22 mouse cellular contexts compared by ENCODE assay signal in genomic region chr11:69689891-69690290, GRCm38 (mm10). TPM values are rescaled to one million over a fixed set of nuclear protein-coding genes. Genes with fewer than 3 reads are reported as not detected.
A peak's percentile ranks its signal among the peaks of the same experiment; 100 is the strongest.
DNase-seq lines count a peak whose midpoint lies in the region; ATAC-seq and TF ChIP-seq lines count a peak whose summit lies in the region.
"Had no signal": no experiment of that assay in that cellular context is flagged by ENCODE, and none has a peak within 500 bp of the region (broad histone marks: within the 10 kb centered on the region; RNA-seq: fewer than 3 reads in every experiment).

No protein-coding gene starts in this region.

- WGBS in hindbrain, embryonic 10.5 days = 97% methylated on average over 1 of the region's 1 CpGs
- WGBS in hindbrain, embryonic 16.5 days = 100% methylated on average over 1 of the region's 1 CpGs
- 100% methylated on average over 1 of the region's 1 CpGs for WGBS in midbrain, embryonic 10.5 days
- 92% methylated on average over 1 of the region's 1 CpGs for WGBS in midbrain, postnatal 0 days
- 90% methylated on average over 1 of the region's 1 CpGs for WGBS in lung, adult 2 months

- no peak overlapping the region for H3K4me2 ChIP-seq in hindbrain, embryonic 16.5 days (ENCODE audit: low read length)
- H3K4me2 ChIP-seq in midbrain, postnatal 0 days (ENCODE audit: low read depth, low read length, poor library complexity, severe bottlenecking) = no peak overlapping the region
- H3K4me2 ChIP-seq: embryonic facial prominence, embryonic 13.5 days; forebrain, embryonic 15.5 days; heart, embryonic 12.5 days; limb, embryonic 15.5 days; liver, embryonic 15.5 days; neural tube, embryonic 15.5 days had no signal

- no peak for DNase-seq in hindbrain, embryonic 10.5 days (ENCODE audit: low spot score)
- DNase-seq in midbrain, embryonic 10.5 days (ENCODE audit: low spot score) = no peak
- DNase-seq in midbrain, postnatal 0 days (ENCODE audit: low spot score) = no peak
- peak; percentile 67 for DNase-seq in ZHBTc4 (ENCODE audit: low read depth, low spot score)
- no peak for DNase-seq in neural tube, embryonic 10.5 days (ENCODE audit: extremely low spot score, low spot score)
- DNase-seq in lung, adult 2 months = no peak
- DNase-seq: adrenal gland, postnatal 25 days; cerebellum, adult 2 months; heart, postnatal 4 days; lung, postnatal 10 days; midbrain, embryonic 14.5 days had no signal

- TF ChIP-seq POLR2A in lung, adult 2 months (IDR thresholded peaks at IDR 0.05; ENCODE audit: borderline replicate concordance, extremely low read depth, low read depth, low read length) = no peak

- H3K9me3 ChIP-seq in hindbrain, embryonic 10.5 days = no peaks in the 10 kb centered on the region
- no peaks in the 10 kb centered on the region for H3K9me3 ChIP-seq in hindbrain, embryonic 16.5 days (ENCODE audit: control insufficient read depth, low read length)
- no peaks in the 10 kb centered on the region for H3K9me3 ChIP-seq in midbrain, embryonic 10.5 days (replicated peaks)
- no peaks in the 10 kb centered on the region for H3K9me3 ChIP-seq in midbrain, postnatal 0 days (ENCODE audit: low read length)
- H3K9me3 ChIP-seq: embryonic facial prominence, embryonic 13.5 days; forebrain, embryonic 15.5 days; G1E; heart, embryonic 12.5 days; limb, embryonic 15.5 days; liver, embryonic 15.5 days; neural tube, embryonic 15.5 days had no signal

- H3K4me1 ChIP-seq in hindbrain, embryonic 10.5 days (replicated peaks) = peaks cover 22% of the 10 kb centered on the region
- H3K4me1 ChIP-seq in hindbrain, embryonic 16.5 days (ENCODE audit: control insufficient read depth, insufficient read depth, low read depth, low read length) = peaks cover 7% of the 10 kb centered on the region; the same call in 1 of the 2 replicates
- peaks cover 24% of the 10 kb centered on the region for H3K4me1 ChIP-seq in midbrain, embryonic 10.5 days
- no peaks in the 10 kb centered on the region; the same call in 1 of the 2 replicates for H3K4me1 ChIP-seq in midbrain, postnatal 0 days (ENCODE audit: insufficient read depth, low read length)
- peaks cover 23% of the 10 kb centered on the region for H3K4me1 ChIP-seq in lung, adult 2 months (ENCODE audit: control insufficient read depth, insufficient read depth, low read length)

- no peak for TF ChIP-seq CTCF in midbrain, postnatal 0 days (IDR thresholded peaks at IDR 0.05)
- no peak for TF ChIP-seq CTCF in lung, adult 2 months (IDR thresholded peaks at IDR 0.05; ENCODE audit: insufficient read depth, low read length)

- H3K4me3 ChIP-seq in hindbrain, embryonic 10.5 days = no peak overlapping the region
- H3K4me3 ChIP-seq in hindbrain, embryonic 16.5 days (ENCODE audit: low read length) = no peak overlapping the region
- no peak overlapping the region for H3K4me3 ChIP-seq in midbrain, embryonic 10.5 days
- no peak overlapping the region for H3K4me3 ChIP-seq in midbrain, postnatal 0 days (ENCODE audit: low read depth, low read length)
- no peak overlapping the region for H3K4me3 ChIP-seq in lung, adult 2 months (replicated peaks; ENCODE audit: extremely low read depth, low read depth, low read length)
- H3K4me3 ChIP-seq: embryonic facial prominence, embryonic 13.5 days; forebrain, embryonic 15.5 days; heart, embryonic 12.5 days; limb, embryonic 15.5 days; liver, embryonic 15.5 days; myocyte; neural tube, embryonic 15.5 days had no signal

- peak overlapping the region; percentile 23; the same call in 1 of the 2 replicates for H3K27ac ChIP-seq in hindbrain, embryonic 10.5 days
- H3K27ac ChIP-seq in hindbrain, embryonic 16.5 days (ENCODE audit: low read depth, low read length) = no peak overlapping the region
- peak overlapping the region; percentile 23; the same call in 1 of the 2 replicates for H3K27ac ChIP-seq in midbrain, embryonic 10.5 days (replicated peaks)
- H3K27ac ChIP-seq in midbrain, postnatal 0 days (ENCODE audit: low read depth, low read length) = no peak overlapping the region
- H3K27ac ChIP-seq: embryonic facial prominence, embryonic 13.5 days; forebrain, embryonic 15.5 days; hindbrain, postnatal 0 days; limb, embryonic 15.5 days; liver, embryonic 15.5 days; neural tube, embryonic 15.5 days had no signal

- ATAC-seq in hindbrain, embryonic 16.5 days = no peak
- no peak for ATAC-seq in midbrain, postnatal 0 days (ENCODE audit: low FRiP score)
- ATAC-seq: forebrain, embryonic 15.5 days; hindbrain, postnatal 0 days had no signal

- H3K27me3 ChIP-seq in hindbrain, embryonic 10.5 days (ENCODE audit: insufficient read depth, poor library complexity, severe bottlenecking) = 0 out of 2 replicates have a peak, but pooled peaks cover 11% of the 10 kb centered on the region
- no peaks in the 10 kb centered on the region; the same call in 1 of the 2 replicates for H3K27me3 ChIP-seq in hindbrain, embryonic 16.5 days (replicated peaks; ENCODE audit: control insufficient read depth, insufficient read depth, low read length)
- peaks cover 20% of the 10 kb centered on the region; the same call in 1 of the 2 replicates for H3K27me3 ChIP-seq in midbrain, embryonic 10.5 days (ENCODE audit: low read depth, poor library complexity, severe bottlenecking)
- H3K27me3 ChIP-seq in midbrain, postnatal 0 days (ENCODE audit: insufficient read depth, low read length) = no peaks in the 10 kb centered on the region
- H3K27me3 ChIP-seq: embryonic facial prominence, embryonic 13.5 days; forebrain, embryonic 15.5 days; heart, embryonic 12.5 days; limb, embryonic 15.5 days; neural tube, embryonic 15.5 days had no signal

- H3K9ac ChIP-seq in hindbrain, embryonic 16.5 days (ENCODE audit: low read depth, low read length) = no peak overlapping the region
- H3K9ac ChIP-seq in midbrain, postnatal 0 days (replicated peaks; ENCODE audit: low read length, poor library complexity, severe bottlenecking) = no peak overlapping the region
- H3K9ac ChIP-seq: embryonic facial prominence, embryonic 13.5 days; forebrain, embryonic 15.5 days; heart, embryonic 12.5 days; limb, embryonic 15.5 days; liver, embryonic 15.5 days; neural tube, embryonic 15.5 days had no signal

- H3K36me3 ChIP-seq in hindbrain, embryonic 10.5 days = no peaks in the 10 kb centered on the region
- no peaks in the 10 kb centered on the region for H3K36me3 ChIP-seq in hindbrain, embryonic 16.5 days (ENCODE audit: control insufficient read depth, insufficient read depth, low read length)
- no peaks in the 10 kb centered on the region for H3K36me3 ChIP-seq in midbrain, embryonic 10.5 days
- no peaks in the 10 kb centered on the region for H3K36me3 ChIP-seq in midbrain, postnatal 0 days (ENCODE audit: insufficient read depth, low read length)
- H3K36me3 ChIP-seq: embryonic facial prominence, embryonic 13.5 days; forebrain, embryonic 15.5 days; G1E; heart, embryonic 12.5 days; liver, embryonic 15.5 days; neural tube, embryonic 15.5 days had no signal

RNA-seq across cellular contexts. Expression of gene Tnfsf13, which starts 4.3 kb away (rescaled TPM):
- polyA plus RNA-seq in hindbrain, embryonic 10.5 days (2016; fragmentation: Nextera tagmentation; extraction: Ambion mirVana) = 0.14 and 0.30 TPM in 2 replicates
- polyA plus RNA-seq in hindbrain, embryonic 16.5 days (2015; fragmentation: Nextera tagmentation; extraction: Ambion mirVana) = 0.53 and 0.77 TPM in 2 replicates
- 0.11 and 0.30 TPM in 2 replicates for polyA plus RNA-seq in midbrain, embryonic 10.5 days (2016; fragmentation: Nextera tagmentation; extraction: Ambion mirVana)
- 0.27 and 0.57 TPM in 2 replicates for total RNA-seq in midbrain, postnatal 0 days (2014; rRNA removed)
- polyA plus RNA-seq in midbrain, postnatal 0 days (2015; fragmentation: Nextera tagmentation; extraction: Ambion mirVana) = 0.96 and 1.1 TPM in 2 replicates
- 16.2 and 21.3 TPM in 2 replicates for polyA plus RNA-seq in lung, adult 2 months (2012; rRNA removed)
- total RNA-seq: G1E had no signal
- polyA plus RNA-seq: G1E had no signal

RNA-seq across cellular contexts. Expression of gene Tnfsf12, which starts 5.8 kb away (rescaled TPM):
- polyA plus RNA-seq in hindbrain, embryonic 10.5 days (2016; fragmentation: Nextera tagmentation; extraction: Ambion mirVana) = 2.2 and 2.3 TPM in 2 replicates
- polyA plus RNA-seq in hindbrain, embryonic 16.5 days (2015; fragmentation: Nextera tagmentation; extraction: Ambion mirVana) = 4.4 and 5.6 TPM in 2 replicates
- 1.2 and 1.4 TPM in 2 replicates for polyA plus RNA-seq in midbrain, embryonic 10.5 days (2016; fragmentation: Nextera tagmentation; extraction: Ambion mirVana)
- total RNA-seq in midbrain, postnatal 0 days (2014; rRNA removed) = 4.7 and 6.2 TPM in 2 replicates
- 4.3 and 4.5 TPM in 2 replicates for polyA plus RNA-seq in midbrain, postnatal 0 days (2015; fragmentation: Nextera tagmentation; extraction: Ambion mirVana)
- 84.2 and 98.8 TPM in 2 replicates for polyA plus RNA-seq in lung, adult 2 months (2012; rRNA removed)
- total RNA-seq: common myeloid progenitor, adult 5-6 weeks; G1E had no signal
- polyA plus RNA-seq: G1E had no signal

RNA-seq across cellular contexts. Expression of gene Tnfsfm13, which starts 6.0 kb away (rescaled TPM):
- 0.82 and 0.85 TPM in 2 replicates for polyA plus RNA-seq in hindbrain, embryonic 10.5 days (2016; fragmentation: Nextera tagmentation; extraction: Ambion mirVana)
- polyA plus RNA-seq in hindbrain, embryonic 16.5 days (2015; fragmentation: Nextera tagmentation; extraction: Ambion mirVana) = 1.6 and 2.0 TPM in 2 replicates
- polyA plus RNA-seq in midbrain, embryonic 10.5 days (2016; fragmentation: Nextera tagmentation; extraction: Ambion mirVana) = 1.0 and 1.3 TPM in 2 replicates
- 1.3 and 1.8 TPM in 2 replicates for total RNA-seq in midbrain, postnatal 0 days (2014; rRNA removed)
- polyA plus RNA-seq in midbrain, postnatal 0 days (2015; fragmentation: Nextera tagmentation; extraction: Ambion mirVana) = 1.2 and 1.9 TPM in 2 replicates
- 12.7 and 20.0 TPM in 2 replicates for polyA plus RNA-seq in lung, adult 2 months (2012; rRNA removed)
- total RNA-seq: G1E had no signal
- polyA plus RNA-seq: G1E had no signal

RNA-seq across cellular contexts. Expression of gene Senp3, which starts 8.0 kb away (rescaled TPM):
- polyA plus RNA-seq in hindbrain, embryonic 10.5 days (2016; fragmentation: Nextera tagmentation; extraction: Ambion mirVana) = 116 and 122 TPM in 2 replicates
- polyA plus RNA-seq in hindbrain, embryonic 16.5 days (2015; fragmentation: Nextera tagmentation; extraction: Ambion mirVana) = 89.8 and 104 TPM in 2 replicates
- 112 and 114 TPM in 2 replicates for polyA plus RNA-seq in midbrain, embryonic 10.5 days (2016; fragmentation: Nextera tagmentation; extraction: Ambion mirVana)
- total RNA-seq in midbrain, postnatal 0 days (2014; rRNA removed) = 81.7 and 89.2 TPM in 2 replicates
- 70.3 and 74.0 TPM in 2 replicates for polyA plus RNA-seq in midbrain, postnatal 0 days (2015; fragmentation: Nextera tagmentation; extraction: Ambion mirVana)
- polyA plus RNA-seq in lung, adult 2 months (2012; rRNA removed) = 43.6 and 55.0 TPM in 2 replicates

RNA-seq across cellular contexts. Expression of gene Eif4a1, which starts 17.7 kb away (rescaled TPM):
- 740 and 935 TPM in 2 replicates for polyA plus RNA-seq in hindbrain, embryonic 10.5 days (2016; fragmentation: Nextera tagmentation; extraction: Ambion mirVana)
- polyA plus RNA-seq in hindbrain, embryonic 16.5 days (2015; fragmentation: Nextera tagmentation; extraction: Ambion mirVana) = 382 and 471 TPM in 2 replicates
- polyA plus RNA-seq in midbrain, embryonic 10.5 days (2016; fragmentation: Nextera tagmentation; extraction: Ambion mirVana) = 710 and 716 TPM in 2 replicates
- 767 and 793 TPM in 2 replicates for total RNA-seq in midbrain, postnatal 0 days (2014; rRNA removed)
- 501 and 502 TPM in 2 replicates for polyA plus RNA-seq in midbrain, postnatal 0 days (2015; fragmentation: Nextera tagmentation; extraction: Ambion mirVana)
- 152 and 265 TPM in 2 replicates for polyA plus RNA-seq in lung, adult 2 months (2012; rRNA removed)

Comparison
In these comparisons a context has a peak if more than half of its experiments do, and no peak if none do; other contexts are left out.
1. H3K27ac ChIP-seq: peak in hindbrain, embryonic 10.5 days (single experiment) and midbrain, embryonic 10.5 days (single experiment); none in hindbrain, embryonic 16.5 days (single experiment) and midbrain, postnatal 0 days (single experiment).
2. RNA of gene Tnfsf12, which starts 5.8 kb away (polyA plus RNA-seq): 84.2 to 98.8 TPM in lung, adult 2 months; 4.4 to 5.6 TPM in hindbrain, embryonic 16.5 days, 4.3 to 4.5 TPM in midbrain, postnatal 0 days, 2.2 to 2.3 TPM in hindbrain, embryonic 10.5 days and 1.2 to 1.4 TPM in midbrain, embryonic 10.5 days; every median in the first group is over 10 times any median in the second.